Mouse (Mus musculus) E14TG2a.4 (cell line): ENCODE measurements around the gene Rbfox1.

Source experiments
- CTCF ChIP-seq: conservative IDR thresholded peaks from 2 replicates; pipeline ENCODE4 v1.5.1; 2014; ENCODE audit warnings: low read length
- NANOG ChIP-seq: IDR thresholded peaks from 2 replicates; pipeline ENCODE4 v1.6.1; 2014; ENCODE audit warnings: borderline replicate concordance, low read length, mixed read lengths
- POU5F1 ChIP-seq: IDR thresholded peaks from 2 replicates; pipeline ENCODE4 v1.6.1; 2014; ENCODE audit warnings: low read length, borderline replicate concordance

- TF ChIP-seq CTCF (no peak), POU5F1 (no peak), NANOG (no peak)
Measured at GRCm38 (mm10) chr16:6128314-6128713, 243.2 kb downstream of the Rbfox1 start.
